Mouse (Mus musculus) adrenal gland, adult 10 weeks (tissue): ENCODE data around the gene Zcchc18. TPM values are rescaled to one million over a fixed set of nuclear protein-coding genes. Genes with fewer than 3 reads are reported as not detected.

Experiments used
- polyA plus RNA-seq: library from polyadenylated mRNA; stranded (reverse); fragments of 350-450 nt; fragmentation: Illumina TruSeq; extraction: RNeasy Lipid Tissue Mini Kit (QIAGEN cat#74804); gene quantifications from one replicate; pipeline ENCODE4 v1.2.3, GENCODE M21; 2014; ENCODE audit warnings: low read depth, low replicate concordance

Gene Zcchc18
- 11.7 TPM for polyA plus RNA-seq

GRCm38 (mm10) chrX:136992978-136993547, at the start of gene Zcchc18:
TSS of gene Zcchc18 (plus strand) at chrX:136993155.

GRCm38 (mm10) chrX:136975397-136975796, 17.6 kb upstream of the Zcchc18 start, which contains the start of gene Tmsb15b2:
TSS of gene Tmsb15b2 (minus strand) at chrX:136975497.

GRCm38 (mm10) chrX:136976424-136977084, 16.4 kb upstream of the Zcchc18 start, which contains the start of the genes Tmsb15l and Tmsb15b1:
TSS of gene Tmsb15l (minus strand) at chrX:136976869.
TSS of gene Tmsb15b1 (minus strand) at chrX:136976874.

GRCm38 (mm10) chrX:137038000-137038483, 45.1 kb downstream of the Zcchc18 start, which contains the start of gene Slc25a53:
TSS of gene Slc25a53 (minus strand) at chrX:137038302.

Other genes starting within 250 kb of the Zcchc18 start
- 663 TPM for gene Morf4l2, start 249.5 kb upstream of the Zcchc18 start, polyA plus RNA-seq
- not detected for gene Glra4, start 213.0 kb upstream of the Zcchc18 start, polyA plus RNA-seq
- gene Plp1, start 170.5 kb upstream of the Zcchc18 start, polyA plus RNA-seq: 11.7 TPM
- gene Rab9b, start 124.4 kb upstream of the Zcchc18 start, polyA plus RNA-seq: 2.1 TPM
- not detected for gene H2bfm, start 65.8 kb upstream of the Zcchc18 start, polyA plus RNA-seq
- gene Tmsb15b2, start 17.7 kb upstream of the Zcchc18 start, polyA plus RNA-seq: 234 TPM
- 27.9 TPM for gene Tmsb15l, start 16.3 kb upstream of the Zcchc18 start, polyA plus RNA-seq
- 14.9 TPM for gene Tmsb15b1, start 16.3 kb upstream of the Zcchc18 start, polyA plus RNA-seq
- gene Slc25a53, start 45.1 kb downstream of the Zcchc18 start, polyA plus RNA-seq: 9.0 TPM
- 17.1 TPM for gene Fam199x, start 56.4 kb downstream of the Zcchc18 start, polyA plus RNA-seq
- gene Esx1, start 128.9 kb downstream of the Zcchc18 start, polyA plus RNA-seq: not detected